Mouse (Mus musculus) midbrain, embryonic 10.5 days (tissue): ENCODE data around the gene Tk2. TPM values are rescaled to one million over a fixed set of nuclear protein-coding genes. Genes with fewer than 3 reads are reported as not detected.
"Not testable (repeated sequence)": the region's sequence is repeated elsewhere in the genome, so short reads cannot be mapped to it uniquely, and the experiment has no call there.

Experiments used
- DNase-seq: peaks from one replicate; pipeline ENCODE4 v3.0.0-alpha.2; 2017; ENCODE audit warnings: low spot score
- H3K27ac ChIP-seq: fragments of 300-500 bp; sonication (generic); replicated peaks from 2 replicates; pipeline ENCODE4 v1.5.1; 2016; ENCODE audit warnings: mild to moderate bottlenecking
- H3K27me3 ChIP-seq: fragments of 300-500 bp; sonication (generic); 2 replicates; pipeline ENCODE4 v1.6.1; 2016; ENCODE audit warnings: low read depth, mild to moderate bottlenecking; ENCODE audit not compliant: poor library complexity, severe bottlenecking
- H3K36me3 ChIP-seq: fragments of 300-500 bp; sonication (generic); 2 replicates; pipeline ENCODE4 v1.6.1; 2016; ENCODE audit warnings: mild to moderate bottlenecking, moderate library complexity
- H3K4me1 ChIP-seq: fragments of 300-500 bp; sonication (generic); 2 replicates; pipeline ENCODE4 v1.6.1; 2016
- H3K4me3 ChIP-seq: fragments of 300-500 bp; sonication (generic); 2 replicates; pipeline ENCODE4 v1.5.1; 2016; ENCODE audit warnings: mild to moderate bottlenecking, moderate library complexity
- H3K9me3 ChIP-seq: fragments of 300-500 bp; sonication (generic); replicated peaks from 2 replicates; pipeline ENCODE4 v1.6.1; 2016; ENCODE audit warnings: mild to moderate bottlenecking
- WGBS: fragments of 180-500 bp; shearing (Covaris S2); methylation state at CpG from one replicate; pipeline ENCODE4 v1.1.7; 2016; 5-methylcytosine and 5-hydroxymethylcytosine counted together
- polyA plus RNA-seq: library from polyadenylated mRNA; unstranded; fragments of >200 nt; fragmentation: Nextera tagmentation; extraction: Ambion mirVana; gene quantifications from 2 replicates; pipeline ENCODE4 v1.2.1, GENCODE M21; 2016

The Tk2 gene
- polyA plus RNA-seq, result 29.3 and 30.3 TPM in 2 replicates

GRCm38 (mm10) chr8:104248276-104248675 is at the start of gene Tk2:
Gene Tk2 (minus strand): TSS chr8:104248558.
- H3K27me3 ChIP-seq, result no peaks in the 10 kb centered on the region
- peak within 1 kb of the TSS; percentile 95 for H3K4me3 ChIP-seq
- no peaks in the 10 kb centered on the region for H3K9me3 ChIP-seq
- under 1% methylated on average over 28 of the region's 28 CpGs for WGBS
- H3K4me1 ChIP-seq, result peaks cover 33% of the 10 kb centered on the region
- H3K36me3 ChIP-seq, result peaks cover 4% of the 10 kb centered on the region
- peak within 1 kb of the TSS; percentile 88 for H3K27ac ChIP-seq
- DNase-seq, result peak; percentile 84

GRCm38 (mm10) chr8:104294396-104294795 is 46.0 kb upstream of the Tk2 start:
- Histone ChIP-seq H3K9me3 (no peaks in the 10 kb centered on the region), H3K4me1 (peaks cover 4% of the 10 kb centered on the region; the same call in 1 of the 2 replicates), H3K36me3 (no peaks in the 10 kb centered on the region), H3K27me3 (no peaks in the 10 kb centered on the region), H3K27ac (no peak overlapping the region), H3K4me3 (no peak overlapping the region)
- no peak for DNase-seq
- WGBS, result 83% methylated on average over 1 of the region's 1 CpGs

GRCm38 (mm10) chr8:104293081-104293480 is 44.7 kb upstream of the Tk2 start, which contains the start of gene Cmtm2a:
Gene Cmtm2a (minus strand): TSS chr8:104293181.
- not testable (repeated sequence) for H3K27ac ChIP-seq, H3K4me3 ChIP-seq, DNase-seq, H3K27me3 ChIP-seq, H3K9me3 ChIP-seq, H3K4me1 ChIP-seq, H3K36me3 ChIP-seq
- WGBS, result 88% methylated on average over 12 of the region's 12 CpGs

- 93% methylated on average over 6 of the region's 6 CpGs for WGBS
- Histone ChIP-seq H3K27ac (no peak overlapping the region), H3K27me3 (no peaks in the 10 kb centered on the region), H3K4me1 (no peaks in the 10 kb centered on the region), H3K4me3 (no peak overlapping the region), H3K36me3 (peaks cover 14% of the 10 kb centered on the region), H3K9me3 (no peaks in the 10 kb centered on the region)
- no peak for DNase-seq
Observed at GRCm38 (mm10) chr8:104268937-104269440, 20.6 kb upstream of the Tk2 start.

GRCm38 (mm10) chr8:104268368-104268767 is 20.0 kb upstream of the Tk2 start:
- no peaks in the 10 kb centered on the region for H3K27me3 ChIP-seq
- no peak overlapping the region for H3K4me3 ChIP-seq
- no peaks in the 10 kb centered on the region for H3K9me3 ChIP-seq
- peaks cover 20% of the 10 kb centered on the region for H3K36me3 ChIP-seq
- no peak overlapping the region for H3K27ac ChIP-seq
- H3K4me1 ChIP-seq, result no peaks in the 10 kb centered on the region
- no peak for DNase-seq

- H3K9me3 ChIP-seq, H3K4me1 ChIP-seq, H3K27me3 ChIP-seq, H3K4me3 ChIP-seq, H3K27ac ChIP-seq, DNase-seq: not testable (repeated sequence)
- peaks cover 50% of the 10 kb centered on the region for H3K36me3 ChIP-seq
- WGBS, result 96% methylated on average over 22 of the region's 22 CpGs
Observed at GRCm38 (mm10) chr8:104264271-104264935, 16.0 kb upstream of the Tk2 start.

GRCm38 (mm10) chr8:104261802-104262201 is 13.4 kb upstream of the Tk2 start:
- 95% methylated on average over 5 of the region's 5 CpGs for WGBS
- not testable (repeated sequence) for DNase-seq, H3K27ac ChIP-seq, H3K9me3 ChIP-seq, H3K27me3 ChIP-seq, H3K4me3 ChIP-seq, H3K4me1 ChIP-seq
- peaks cover 73% of the 10 kb centered on the region for H3K36me3 ChIP-seq

GRCm38 (mm10) chr8:104253016-104253415 is 4.7 kb upstream of the Tk2 start:
- Histone ChIP-seq H3K9me3 (no peaks in the 10 kb centered on the region; the same call in 1 of the 2 replicates), H3K4me3 (no peak overlapping the region), H3K27me3 (no peaks in the 10 kb centered on the region), H3K27ac (no peak overlapping the region), H3K36me3 (peaks cover 10% of the 10 kb centered on the region), H3K4me1 (peaks cover 19% of the 10 kb centered on the region)
- 90% methylated on average over 3 of the region's 3 CpGs for WGBS
- DNase-seq, result no peak

GRCm38 (mm10) chr8:104251461-104251860 is 3.1 kb upstream of the Tk2 start:
- Histone ChIP-seq H3K4me1 (peaks cover 33% of the 10 kb centered on the region), H3K27me3 (no peaks in the 10 kb centered on the region), H3K4me3 (peak overlapping the region; percentile 74), H3K36me3 (no peaks in the 10 kb centered on the region), H3K9me3 (no peaks in the 10 kb centered on the region), H3K27ac (no peak overlapping the region; the same call in 1 of the 2 replicates)
- WGBS, result 0% methylated on average over 7 of the region's 7 CpGs
- DNase-seq, result peak; percentile 22

GRCm38 (mm10) chr8:104250439-104251367 is 2.3 kb upstream of the Tk2 start, which contains the start of gene Cklf:
Gene Cklf (plus strand): TSS chr8:104250861.
- no peaks in the 10 kb centered on the region for H3K36me3 ChIP-seq
- H3K4me3 ChIP-seq, result peak within 1 kb of the TSS; percentile 74
- H3K4me1 ChIP-seq, result peaks cover 33% of the 10 kb centered on the region
- DNase-seq, result peak; percentile 89
- WGBS, result 4% methylated on average over 41 of the region's 41 CpGs
- H3K27me3 ChIP-seq, result no peaks in the 10 kb centered on the region
- no peaks in the 10 kb centered on the region for H3K9me3 ChIP-seq
- H3K27ac ChIP-seq, result peak within 1 kb of the TSS; percentile 91

- Histone ChIP-seq H3K4me1 (peaks cover 33% of the 10 kb centered on the region), H3K4me3 (no peak overlapping the region), H3K27ac (no peak overlapping the region), H3K36me3 (no peaks in the 10 kb centered on the region; the same call in 1 of the 2 replicates), H3K9me3 (no peaks in the 10 kb centered on the region), H3K27me3 (no peaks in the 10 kb centered on the region)
- DNase-seq, result no peak
- 87% methylated on average over 7 of the region's 7 CpGs for WGBS
Observed at GRCm38 (mm10) chr8:104249442-104249996, 1.2 kb upstream of the Tk2 start.

- Histone ChIP-seq H3K9me3 (no peaks in the 10 kb centered on the region), H3K4me3 (peak overlapping the region; percentile 95), H3K27me3 (no peaks in the 10 kb centered on the region), H3K36me3 (peaks cover 8% of the 10 kb centered on the region), H3K4me1 (peaks cover 33% of the 10 kb centered on the region), H3K27ac (peak overlapping the region; percentile 88)
- 2% methylated on average over 11 of the region's 11 CpGs for WGBS
- DNase-seq, result no peak
Observed at GRCm38 (mm10) chr8:104247908-104248275, 466 bp downstream of the Tk2 start.
